Mouse (Mus musculus): ENCODE results near the gene Hadh. TPM values are rescaled to one million over a fixed set of nuclear protein-coding genes. Genes with fewer than 3 reads are reported as not detected.

Gene Hadh
- polyA plus RNA-seq, 1 experiment: 40.5 TPM

GRCm38 (mm10) chr3:131214060-131214658, 57.7 kb downstream of the Hadh start:
- no peak for DNase-seq
- no peak for TF ChIP-seq POLR2A (IDR thresholded peaks at IDR 0.05; ENCODE audit: borderline replicate concordance, insufficient read depth, low read length)
- no peak for TF ChIP-seq CTCF (IDR thresholded peaks at IDR 0.05; ENCODE audit: borderline replicate concordance, insufficient read depth, low read depth, low read length)
- no peaks in the 10 kb centered on the region for H3K4me1 ChIP-seq (ENCODE audit: control insufficient read depth, insufficient read depth, low read length)
- H3K27me3 ChIP-seq (ENCODE audit: control insufficient read depth, insufficient read depth, low read length): no peaks in the 10 kb centered on the region
- H3K27ac ChIP-seq (ENCODE audit: insufficient read depth, low read length): no peak overlapping the region
- WGBS: 88% methylated on average over 9 of the region's 9 CpGs
- H3K4me3 ChIP-seq (replicated peaks; ENCODE audit: insufficient read depth, low read depth, low read length): no peak overlapping the region

GRCm38 (mm10) chr3:131212200-131212599, 59.7 kb downstream of the Hadh start:
- Histone ChIP-seq H3K4me1 (ENCODE audit: control insufficient read depth, insufficient read depth, low read length) (no peaks in the 10 kb centered on the region), H3K4me3 (replicated peaks; ENCODE audit: insufficient read depth, low read depth, low read length) (no peak overlapping the region), H3K27me3 (ENCODE audit: control insufficient read depth, insufficient read depth, low read length) (no peaks in the 10 kb centered on the region), H3K27ac (ENCODE audit: insufficient read depth, low read length) (no peak overlapping the region)
- DNase-seq: no peak
- 84% methylated on average over 7 of the region's 7 CpGs for WGBS
- no peak for TF ChIP-seq CTCF (IDR thresholded peaks at IDR 0.05; ENCODE audit: borderline replicate concordance, insufficient read depth, low read depth, low read length)
- no peak for TF ChIP-seq POLR2A (IDR thresholded peaks at IDR 0.05; ENCODE audit: borderline replicate concordance, insufficient read depth, low read length)

GRCm38 (mm10) chr3:131208265-131208891, 63.5 kb downstream of the Hadh start:
- 52% methylated on average over 13 of the region's 13 CpGs for WGBS
- DNase-seq: no peak
- no peak overlapping the region for H3K4me3 ChIP-seq (replicated peaks; ENCODE audit: insufficient read depth, low read depth, low read length)
- TF ChIP-seq CTCF (IDR thresholded peaks at IDR 0.05; ENCODE audit: borderline replicate concordance, insufficient read depth, low read depth, low read length) (no peak), POLR2A (IDR thresholded peaks at IDR 0.05; ENCODE audit: borderline replicate concordance, insufficient read depth, low read length) (no peak)
- H3K27me3 ChIP-seq (ENCODE audit: control insufficient read depth, insufficient read depth, low read length): no peaks in the 10 kb centered on the region
- no peaks in the 10 kb centered on the region for H3K4me1 ChIP-seq (ENCODE audit: control insufficient read depth, insufficient read depth, low read length)
- H3K27ac ChIP-seq (ENCODE audit: insufficient read depth, low read length): no peak overlapping the region

- H3K27ac ChIP-seq (ENCODE audit: insufficient read depth, low read length): no peak overlapping the region
- no peak for DNase-seq
- no peaks in the 10 kb centered on the region for H3K27me3 ChIP-seq (ENCODE audit: control insufficient read depth, insufficient read depth, low read length)
- 55% methylated on average over 5 of the region's 5 CpGs for WGBS
- no peak for TF ChIP-seq CTCF (IDR thresholded peaks at IDR 0.05; ENCODE audit: borderline replicate concordance, insufficient read depth, low read depth, low read length)
- TF ChIP-seq POLR2A (IDR thresholded peaks at IDR 0.05; ENCODE audit: borderline replicate concordance, insufficient read depth, low read length): no peak
- H3K4me3 ChIP-seq (replicated peaks; ENCODE audit: insufficient read depth, low read depth, low read length): no peak overlapping the region
- no peaks in the 10 kb centered on the region for H3K4me1 ChIP-seq (ENCODE audit: control insufficient read depth, insufficient read depth, low read length)
Measured at GRCm38 (mm10) chr3:131207846-131208245, 64.1 kb downstream of the Hadh start.

- Histone ChIP-seq H3K27me3 (ENCODE audit: control insufficient read depth, insufficient read depth, low read length) (no peaks in the 10 kb centered on the region), H3K27ac (ENCODE audit: insufficient read depth, low read length) (no peak overlapping the region), H3K4me1 (ENCODE audit: control insufficient read depth, insufficient read depth, low read length) (no peaks in the 10 kb centered on the region), H3K4me3 (replicated peaks; ENCODE audit: insufficient read depth, low read depth, low read length) (no peak overlapping the region)
- no peak for DNase-seq
- WGBS: 43% methylated on average over 7 of the region's 7 CpGs
- TF ChIP-seq CTCF (IDR thresholded peaks at IDR 0.05; ENCODE audit: borderline replicate concordance, insufficient read depth, low read depth, low read length): no peak
- no peak for TF ChIP-seq POLR2A (IDR thresholded peaks at IDR 0.05; ENCODE audit: borderline replicate concordance, insufficient read depth, low read length)
Measured at GRCm38 (mm10) chr3:131202311-131202710, 69.6 kb downstream of the Hadh start.

GRCm38 (mm10) chr3:131199590-131200288, 72.2 kb downstream of the Hadh start:
- DNase-seq: no peak
- TF ChIP-seq CTCF (IDR thresholded peaks at IDR 0.05; ENCODE audit: borderline replicate concordance, insufficient read depth, low read depth, low read length) (no peak), POLR2A (IDR thresholded peaks at IDR 0.05; ENCODE audit: borderline replicate concordance, insufficient read depth, low read length) (no peak)
- no peaks in the 10 kb centered on the region for H3K4me1 ChIP-seq (ENCODE audit: control insufficient read depth, insufficient read depth, low read length)
- no peak overlapping the region for H3K4me3 ChIP-seq (replicated peaks; ENCODE audit: insufficient read depth, low read depth, low read length)
- H3K27me3 ChIP-seq (ENCODE audit: control insufficient read depth, insufficient read depth, low read length): no peaks in the 10 kb centered on the region
- WGBS: 76% methylated on average over 20 of the region's 20 CpGs
- H3K27ac ChIP-seq (ENCODE audit: insufficient read depth, low read length): no peak overlapping the region

GRCm38 (mm10) chr3:131198991-131199390, 72.9 kb downstream of the Hadh start:
- H3K27ac ChIP-seq (ENCODE audit: insufficient read depth, low read length): no peak overlapping the region
- H3K4me1 ChIP-seq (ENCODE audit: control insufficient read depth, insufficient read depth, low read length): no peaks in the 10 kb centered on the region
- no peak overlapping the region for H3K4me3 ChIP-seq (replicated peaks; ENCODE audit: insufficient read depth, low read depth, low read length)
- 72% methylated on average over 3 of the region's 3 CpGs for WGBS
- H3K27me3 ChIP-seq (ENCODE audit: control insufficient read depth, insufficient read depth, low read length): no peaks in the 10 kb centered on the region
- DNase-seq: no peak
- no peak for TF ChIP-seq POLR2A (IDR thresholded peaks at IDR 0.05; ENCODE audit: borderline replicate concordance, insufficient read depth, low read length)
